Mouse (Mus musculus): ENCODE data around the gene Pramel1.
"Not testable (repeated sequence)": the region's sequence is repeated elsewhere in the genome, so short reads cannot be mapped to it uniquely, and the experiment has no call there.

Gene Pramel1

GRCm38 (mm10) chr4:143414121-143414520, 19.9 kb downstream of the Pramel1 start:
- in situ Hi-C loops (cut with MboI; ENCODE audit: low pct_unique_long_range_greater_than_20kb in 1 of 2, low sequenced_read_pairs in 2 of 2, unreplicated experiment in 1 of 2), result no loop called here

DNA sequence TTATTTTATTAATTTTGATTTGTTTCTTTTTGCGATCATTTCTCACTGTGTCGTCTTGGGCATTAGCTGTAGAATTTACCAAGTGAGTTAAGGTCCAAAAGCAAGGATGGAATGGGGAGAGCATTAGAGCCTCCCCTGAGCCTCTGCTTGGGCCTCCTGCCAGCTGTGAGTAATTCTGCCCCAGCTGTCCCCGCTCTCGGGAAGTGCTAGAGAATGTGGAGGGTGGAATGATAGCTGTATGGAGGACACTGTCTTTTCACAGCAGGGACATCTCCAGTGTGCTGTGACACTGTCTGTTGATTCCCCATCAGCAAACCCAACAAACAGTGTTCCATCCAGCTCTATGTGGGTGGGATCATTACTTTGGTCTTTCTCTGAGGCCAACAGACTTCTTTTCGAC, 32.5 kb downstream of the Pramel1 start:
- in situ Hi-C loops (cut with MboI; ENCODE audit: low pct_unique_long_range_greater_than_20kb in 1 of 2, low sequenced_read_pairs in 2 of 2, unreplicated experiment in 1 of 2), result not testable (repeated sequence)
